Mouse (Mus musculus) cerebellum, adult 8-10 months (tissue): Measurements from ENCODE around the gene Tmem258.
A peak's percentile ranks its signal among the peaks of the same experiment; 100 is the strongest.

ENCODE experiments used
- DNase-seq: peaks from one replicate; pipeline ENCODE4 v3.0.0; 2022

The Tmem258 gene

GRCm38 (mm10) chr19:10185876-10186275 is 17.9 kb upstream of the Tmem258 start:
- no peak for DNase-seq

- DNase-seq = no peak
Observed at GRCm38 (mm10) chr19:10186569-10186968, 17.2 kb upstream of the Tmem258 start.

- peak; percentile 69 for DNase-seq
Observed at GRCm38 (mm10) chr19:10188281-10188811, 15.5 kb upstream of the Tmem258 start.

GRCm38 (mm10) chr19:10189022-10189421 is 14.8 kb upstream of the Tmem258 start:
- DNase-seq = no peak

GRCm38 (mm10) chr19:10189940-10190339 is 13.9 kb upstream of the Tmem258 start:
- DNase-seq = no peak

GRCm38 (mm10) chr19:10190796-10191195 is 13.0 kb upstream of the Tmem258 start:
- no peak for DNase-seq

GRCm38 (mm10) chr19:10191326-10191725 is 12.5 kb upstream of the Tmem258 start:
- no peak for DNase-seq

GRCm38 (mm10) chr19:10194337-10194736 is 9.5 kb upstream of the Tmem258 start:
- DNase-seq = no peak

- DNase-seq = no peak
Observed at GRCm38 (mm10) chr19:10195252-10195651, 8.6 kb upstream of the Tmem258 start.

- DNase-seq = no peak
Observed at GRCm38 (mm10) chr19:10197130-10197529, 6.7 kb upstream of the Tmem258 start.

GRCm38 (mm10) chr19:10198286-10198685 is 5.5 kb upstream of the Tmem258 start:
- DNase-seq = no peak

- DNase-seq = peak; percentile 74
Observed at GRCm38 (mm10) chr19:10198723-10199122, 5.1 kb upstream of the Tmem258 start.

GRCm38 (mm10) chr19:10203146-10203847 is 517 bp upstream of the Tmem258 start:
- DNase-seq = no peak

- peak; percentile 38 for DNase-seq
Observed at GRCm38 (mm10) chr19:10204616-10205001, 795 bp downstream of the Tmem258 start.

GRCm38 (mm10) chr19:10205051-10205450 is 1.2 kb downstream of the Tmem258 start:
- DNase-seq = no peak

GRCm38 (mm10) chr19:10208851-10209250 is 5.0 kb downstream of the Tmem258 start:
- DNase-seq = no peak

- no peak for DNase-seq
Observed at GRCm38 (mm10) chr19:10210885-10211284, 7.1 kb downstream of the Tmem258 start.

- DNase-seq = no peak
Observed at GRCm38 (mm10) chr19:10213796-10214471, 10.1 kb downstream of the Tmem258 start.

- DNase-seq = no peak
Observed at GRCm38 (mm10) chr19:10216101-10216500, 12.3 kb downstream of the Tmem258 start.

GRCm38 (mm10) chr19:10219108-10219507 is 15.3 kb downstream of the Tmem258 start:
- no peak for DNase-seq

- DNase-seq = no peak
Observed at GRCm38 (mm10) chr19:10219593-10219992, 15.8 kb downstream of the Tmem258 start.

- no peak for DNase-seq
Observed at GRCm38 (mm10) chr19:10221585-10221984, 17.8 kb downstream of the Tmem258 start.

GRCm38 (mm10) chr19:10222656-10223055 is 18.8 kb downstream of the Tmem258 start:
- DNase-seq = no peak

- no peak for DNase-seq
Observed at GRCm38 (mm10) chr19:10223561-10223960, 19.7 kb downstream of the Tmem258 start.
